Mouse (Mus musculus): ENCODE results near the gene Ube2g2.

Ube2g2 gene

DNA sequence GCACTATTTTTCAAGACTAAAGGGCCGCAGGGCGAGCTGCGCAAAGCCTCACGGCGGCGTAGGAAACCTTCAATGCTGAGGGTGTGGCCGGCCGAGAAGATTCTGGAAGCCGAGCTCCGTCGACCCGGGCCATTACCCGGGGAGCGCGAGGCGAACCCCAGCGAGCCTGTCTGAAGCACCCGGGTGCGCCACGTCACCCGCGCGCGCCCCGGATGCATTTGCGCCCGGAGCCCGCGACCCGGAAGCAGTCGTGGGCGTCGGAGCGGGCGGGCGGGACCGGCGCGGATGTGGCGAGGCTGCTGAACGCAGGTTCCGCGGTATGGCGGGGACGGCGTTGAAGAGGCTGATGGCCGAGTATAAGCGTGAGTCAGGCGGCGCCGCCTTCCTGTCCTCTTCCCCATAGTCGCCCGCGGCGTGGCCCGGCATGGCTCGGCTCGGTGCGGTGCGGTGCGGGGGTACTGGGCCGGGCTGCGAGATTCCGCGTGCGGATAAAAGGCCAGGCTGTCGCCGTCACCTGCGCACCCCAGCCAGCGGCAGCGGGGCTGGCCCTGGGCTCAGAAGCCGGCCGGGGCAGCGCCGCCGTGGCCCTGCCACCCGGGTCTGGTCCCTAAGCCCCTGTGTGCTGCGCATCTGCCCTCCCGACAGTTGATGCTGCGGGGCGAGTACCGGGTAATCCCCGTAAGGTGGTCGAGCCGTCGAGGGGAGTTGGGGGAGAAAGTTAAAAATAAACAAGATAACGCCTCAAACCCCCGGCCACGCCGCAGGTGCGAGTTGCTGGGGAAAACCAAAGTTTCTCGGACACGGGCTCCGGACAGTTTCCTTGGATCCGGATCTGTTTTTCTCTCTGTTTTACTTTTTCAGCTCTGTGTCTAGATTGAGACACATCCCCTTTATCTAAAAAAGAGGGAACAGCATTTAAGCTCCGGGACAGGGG is at the start of gene Ube2g2:
Gene Ube2g2 (plus strand): TSS at position 221 of the 934 bp plus-strand sequence.
- peak; percentile 93 for DNase-seq (ENCODE audit: low spot score)

GRCm38 (mm10) chr10:77573162-77573561 is 48.9 kb upstream of the Ube2g2 start:
- DNase-seq (ENCODE audit: low spot score): no peak

DNA sequence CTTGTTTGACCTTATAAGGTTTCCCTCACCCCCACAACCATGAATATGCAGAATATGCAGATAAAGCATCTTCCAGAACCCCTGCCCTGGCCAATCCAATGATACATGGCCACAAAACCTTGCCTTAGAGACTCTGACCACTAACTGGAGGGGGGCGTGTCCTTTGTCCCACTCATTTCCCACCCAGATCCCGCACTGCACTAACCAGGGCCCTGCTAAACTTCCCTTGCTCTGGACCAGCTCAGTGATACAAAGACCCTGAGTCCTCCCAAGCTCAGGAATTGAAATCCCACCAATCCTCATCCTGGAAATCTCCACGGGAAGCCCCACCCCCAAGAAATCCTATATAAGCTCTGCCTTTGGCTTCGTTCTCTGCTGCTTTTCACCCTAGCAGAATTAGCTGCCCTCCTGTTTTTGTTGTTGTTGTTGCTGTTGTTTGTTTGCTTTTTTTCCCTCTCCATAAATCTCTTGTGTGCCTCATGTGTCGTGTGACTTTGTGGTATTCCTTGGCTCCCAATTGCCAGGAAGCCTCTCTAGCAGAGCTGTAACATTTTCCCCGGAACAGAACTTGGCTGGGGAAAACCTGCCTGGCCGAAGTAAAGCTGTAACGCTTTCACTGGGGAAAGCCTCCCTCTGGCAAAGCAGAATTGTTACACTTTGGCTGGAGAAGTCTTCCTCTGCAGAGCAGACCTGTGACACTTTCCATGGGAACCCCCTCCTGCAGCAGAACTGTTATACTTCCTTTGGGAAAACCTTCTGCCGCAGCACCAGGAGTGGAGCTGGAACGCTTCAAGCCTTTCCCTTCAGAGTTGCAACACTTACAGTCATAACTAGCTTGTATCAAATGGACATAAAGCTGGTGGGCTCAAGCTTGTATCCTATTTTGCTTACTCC is 41.8 kb upstream of the Ube2g2 start:
- DNase-seq (ENCODE audit: low spot score): no peak

DNA sequence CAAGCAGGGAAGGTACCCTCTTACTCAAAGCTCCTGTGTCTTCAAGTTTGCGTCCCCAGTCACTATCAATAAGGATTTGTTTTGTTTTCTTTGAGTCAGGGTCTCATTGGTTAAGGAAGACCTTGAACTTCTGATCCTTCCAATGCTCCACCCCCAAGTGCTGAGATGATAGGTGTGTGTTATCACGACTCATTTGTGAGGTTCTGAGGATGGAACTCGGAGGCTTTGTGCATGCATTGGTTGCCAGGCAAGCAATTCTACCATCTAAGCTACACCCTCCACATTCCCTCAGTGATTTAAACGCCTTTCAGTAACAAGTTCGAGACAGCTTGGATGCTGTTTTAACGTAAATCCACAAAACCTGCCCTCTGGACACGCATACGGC is 41.1 kb upstream of the Ube2g2 start:
- no peak for DNase-seq (ENCODE audit: low spot score)

GRCm38 (mm10) chr10:77581408-77582284 is 40.4 kb upstream of the Ube2g2 start, which contains the start of gene Pttg1ip:
Gene Pttg1ip, plus strand, starts transcription at chr10:77581720.
- DNase-seq (ENCODE audit: low spot score): peak; percentile 96

DNA sequence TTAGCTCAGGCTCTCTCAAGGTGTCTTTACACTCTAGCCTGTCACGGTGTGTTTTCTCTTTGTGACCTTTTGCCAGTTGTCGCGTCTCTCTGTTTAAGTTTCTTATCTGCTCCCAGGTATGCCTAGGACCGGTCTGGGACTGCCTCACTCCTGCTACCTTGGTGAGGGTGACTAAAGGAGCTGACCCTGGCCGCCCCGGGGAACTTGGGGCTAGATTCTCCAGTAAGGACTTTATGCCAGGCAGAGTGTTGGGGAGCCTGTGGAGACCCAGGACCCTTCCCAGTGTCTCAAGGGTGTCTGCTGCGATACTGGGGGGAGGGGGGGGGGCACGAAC is 39.8 kb upstream of the Ube2g2 start:
- no peak for DNase-seq (ENCODE audit: low spot score)

- DNase-seq (ENCODE audit: low spot score): peak; percentile 67
These were observed 38.2 kb upstream of the Ube2g2 start for GRCm38 (mm10) chr10:77583795-77584422.

- DNase-seq (ENCODE audit: low spot score): no peak
These were observed 35.4 kb upstream of the Ube2g2 start for GRCm38 (mm10) chr10:77586637-77587036.

GRCm38 (mm10) chr10:77587091-77587775 is 34.8 kb upstream of the Ube2g2 start:
- no peak for DNase-seq (ENCODE audit: low spot score)

GRCm38 (mm10) chr10:77588036-77588435 is 34.0 kb upstream of the Ube2g2 start:
- DNase-seq (ENCODE audit: low spot score): no peak

GRCm38 (mm10) chr10:77589117-77589516 is 33.0 kb upstream of the Ube2g2 start:
- DNase-seq (ENCODE audit: low spot score): no peak

DNA sequence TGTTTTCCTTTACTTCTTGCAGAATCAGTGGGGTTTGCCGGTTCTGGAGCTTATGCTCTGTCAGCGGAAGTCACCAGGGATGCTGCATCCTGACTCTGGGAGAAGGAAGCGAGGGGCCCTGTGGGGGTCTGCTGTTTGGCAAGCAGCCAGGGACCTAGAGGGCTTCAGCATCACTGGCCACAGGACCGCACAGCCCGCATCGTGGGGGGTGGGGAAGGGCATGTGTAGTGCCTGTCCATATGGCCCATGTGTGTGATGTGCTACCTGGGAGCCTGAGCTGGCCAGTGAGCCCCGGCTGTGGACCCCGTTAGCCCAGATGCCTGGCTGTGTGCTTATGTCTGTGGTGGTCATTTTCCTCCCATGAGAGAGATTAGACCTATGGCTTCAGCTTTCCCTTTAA is 32.3 kb upstream of the Ube2g2 start:
- DNase-seq (ENCODE audit: low spot score): no peak

GRCm38 (mm10) chr10:77590812-77591211 is 31.3 kb upstream of the Ube2g2 start:
- DNase-seq (ENCODE audit: low spot score): peak; percentile 51

- DNase-seq (ENCODE audit: low spot score): no peak
These were observed 30.5 kb upstream of the Ube2g2 start for GRCm38 (mm10) chr10:77591546-77591945.

DNA sequence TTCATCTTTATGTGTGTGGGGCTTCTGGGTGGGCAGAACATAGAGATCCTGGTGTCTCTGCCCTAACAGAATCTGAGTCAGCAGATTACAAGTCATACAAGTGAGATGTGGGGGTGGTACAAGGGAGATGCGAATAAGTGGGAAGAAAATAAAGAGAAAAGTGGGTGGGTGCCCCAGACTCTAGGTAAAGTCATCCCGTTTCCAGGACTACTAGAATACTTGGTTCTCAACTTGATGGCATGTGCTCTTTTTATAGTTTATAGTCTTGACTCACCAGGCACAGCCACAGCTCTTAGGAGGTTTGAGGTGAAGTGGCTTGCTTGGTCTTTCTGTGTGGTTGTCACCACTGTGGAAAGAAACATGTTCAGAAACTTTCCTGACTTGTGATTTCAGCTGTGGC is 26.0 kb upstream of the Ube2g2 start:
- no peak for DNase-seq (ENCODE audit: low spot score)

DNA sequence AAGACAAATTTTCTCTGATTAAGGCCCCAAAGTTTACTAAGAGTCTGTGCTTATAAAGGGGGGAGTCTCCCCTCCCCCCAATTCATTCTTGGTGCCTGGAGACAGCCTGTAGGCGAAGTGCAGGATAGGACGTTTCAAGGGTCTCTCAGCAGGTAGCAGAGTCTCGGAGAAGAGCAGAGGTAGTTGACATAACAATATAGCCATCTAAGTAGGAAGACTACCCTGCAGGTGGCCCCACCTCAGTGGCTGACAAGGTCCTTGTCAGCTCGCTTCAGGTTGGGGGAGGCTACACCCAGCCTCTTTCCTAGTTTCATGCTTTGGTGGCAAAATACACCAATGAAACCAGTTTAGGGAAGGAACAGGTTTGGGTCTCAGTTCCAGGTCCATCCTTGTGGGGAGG is 19.1 kb upstream of the Ube2g2 start:
- no peak for DNase-seq (ENCODE audit: low spot score)

GRCm38 (mm10) chr10:77604111-77604510 is 18.0 kb upstream of the Ube2g2 start:
- no peak for DNase-seq (ENCODE audit: low spot score)

DNA sequence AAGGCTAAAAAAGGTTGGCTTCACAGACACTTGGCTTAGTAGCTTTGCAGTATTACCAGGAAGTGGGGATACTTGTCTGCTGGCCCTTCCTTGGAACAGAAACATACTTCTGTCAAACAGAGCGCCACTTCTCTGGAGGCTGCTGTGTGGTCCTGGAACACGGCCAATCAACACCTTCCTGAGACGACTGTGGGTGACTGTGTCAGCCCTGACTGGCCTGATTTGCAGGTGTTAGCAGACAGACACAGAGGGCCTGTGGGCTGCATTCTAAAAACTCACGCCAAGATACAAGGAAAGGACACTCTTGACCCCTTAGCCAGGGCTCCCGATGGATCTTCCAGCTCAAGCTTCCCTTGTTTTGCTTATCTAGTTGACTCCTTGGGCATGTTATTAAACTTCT is 17.1 kb upstream of the Ube2g2 start:
- DNase-seq (ENCODE audit: low spot score): no peak

DNA sequence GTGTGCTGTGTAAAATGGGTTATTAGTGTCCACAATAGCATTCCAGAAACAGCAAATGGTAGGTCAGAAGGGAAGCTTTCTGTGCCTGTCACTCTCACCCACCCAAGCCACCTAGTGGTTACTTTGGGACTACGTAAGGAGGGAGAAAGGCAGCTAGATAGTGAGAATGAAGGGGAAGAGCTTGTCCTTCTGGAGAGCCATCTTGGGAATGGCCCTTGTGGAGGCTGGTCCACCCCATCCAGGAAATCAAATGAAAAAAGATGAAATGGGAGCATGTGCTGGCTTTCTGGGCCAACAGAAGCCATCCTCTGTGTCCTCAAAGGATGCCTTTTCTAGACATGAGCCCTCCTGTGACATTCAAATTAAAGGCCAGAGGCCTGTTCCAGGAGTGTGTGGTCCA is 16.7 kb upstream of the Ube2g2 start:
- DNase-seq (ENCODE audit: low spot score): no peak

- peak; percentile 98 for DNase-seq (ENCODE audit: low spot score)
These were observed 15.9 kb upstream of the Ube2g2 start, which contains the start of the genes Sumo3 and Gm49325 for GRCm38 (mm10) chr10:77605908-77606826. Gene Sumo3, plus strand, starts transcription at chr10:77606097. Gene Gm49325, plus strand, starts transcription at chr10:77606197.

Measured in lung, postnatal 25 days (tissue).